Mouse (Mus musculus): ENCODE measurements around the gene Gm44790.
"Not testable (repeated sequence)": the region's sequence is repeated elsewhere in the genome, so short reads cannot be mapped to it uniquely, and the experiment has no call there.

The Gm44790 gene

DNA sequence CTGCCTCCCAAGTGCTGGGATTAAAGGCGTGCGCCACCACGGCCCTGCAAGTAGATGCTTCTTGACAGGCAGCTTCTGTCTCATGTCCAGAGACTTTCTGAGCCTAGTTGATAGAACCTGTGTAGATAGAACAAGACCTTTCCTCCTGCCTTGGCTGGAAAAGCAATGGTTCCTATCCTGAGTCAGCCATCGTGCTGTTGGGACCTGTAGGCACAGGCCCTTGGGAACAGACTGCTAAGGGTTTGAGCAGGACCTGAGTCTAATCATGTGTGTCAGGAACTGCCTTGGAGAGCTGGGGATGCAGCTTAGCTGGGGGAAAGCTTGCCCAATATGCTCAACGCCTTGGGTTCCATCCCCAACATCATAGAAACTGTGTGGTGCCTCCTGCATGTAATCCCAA, 47.6 kb downstream of the Gm44790 start:
- DNase-seq (ENCODE audit: low spot score in 2 of 2): no peak

DNA sequence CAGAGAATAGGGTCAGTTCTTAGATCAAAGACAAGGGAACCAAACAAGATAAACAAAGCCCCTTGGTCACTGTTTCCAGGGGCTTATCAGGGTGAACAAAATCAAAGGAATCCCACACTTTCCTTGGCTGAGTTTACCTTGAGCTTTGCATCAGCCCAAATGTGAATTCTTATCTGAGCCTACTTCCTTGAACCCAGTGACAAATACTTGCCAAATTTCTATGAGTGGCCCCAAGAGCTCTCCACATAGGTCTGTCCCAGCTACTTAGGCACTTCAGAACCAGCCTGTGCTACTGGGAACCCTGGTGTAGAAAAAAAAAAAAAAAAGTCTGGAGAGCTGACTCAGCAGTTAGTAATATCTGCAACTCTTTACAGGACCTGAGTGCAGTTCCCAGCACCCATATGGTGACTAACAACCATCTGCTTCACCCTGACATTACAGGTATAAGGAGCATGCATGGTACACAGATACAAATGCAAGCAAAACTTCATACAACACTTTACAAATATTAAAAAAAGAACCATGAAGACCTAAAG, 48.3 kb downstream of the Gm44790 start:
- no peak for DNase-seq (ENCODE audit: low spot score in 2 of 2)

DNA sequence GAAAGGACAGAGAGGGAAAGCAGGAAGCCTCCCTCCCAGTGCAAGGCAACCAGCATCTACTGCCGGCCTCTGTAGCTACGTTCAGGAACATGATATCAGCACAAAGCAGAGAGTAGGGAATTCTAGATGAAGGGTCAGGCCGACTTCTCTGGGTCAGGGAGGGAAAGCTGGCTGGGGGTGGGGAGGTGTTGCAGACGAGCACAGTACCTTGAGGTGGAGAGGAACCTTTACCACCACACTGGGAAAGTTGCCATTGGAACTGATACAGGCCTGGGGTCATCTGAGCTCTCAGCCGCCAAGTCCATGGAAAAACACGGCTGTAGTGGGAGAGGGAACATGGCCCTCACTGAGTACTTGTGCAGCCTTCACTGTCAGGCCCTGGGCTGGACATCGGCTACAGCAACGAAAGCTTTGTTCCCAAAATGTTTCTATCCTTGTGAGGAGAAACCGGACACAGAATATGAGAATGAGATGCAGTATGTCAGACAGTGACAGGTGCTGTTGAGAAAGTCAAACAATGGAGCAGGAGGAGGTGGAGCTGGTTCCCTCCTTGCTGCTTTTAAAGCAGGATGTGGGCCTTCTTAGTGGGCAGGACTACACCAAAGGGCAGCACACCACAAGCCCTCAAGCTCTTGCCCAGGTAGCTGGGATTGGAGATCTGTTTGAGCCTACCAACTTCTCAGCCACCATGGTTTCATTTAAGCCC, 49.2 kb downstream of the Gm44790 start:
- no peak for DNase-seq (ENCODE audit: low spot score in 2 of 2)

DNA sequence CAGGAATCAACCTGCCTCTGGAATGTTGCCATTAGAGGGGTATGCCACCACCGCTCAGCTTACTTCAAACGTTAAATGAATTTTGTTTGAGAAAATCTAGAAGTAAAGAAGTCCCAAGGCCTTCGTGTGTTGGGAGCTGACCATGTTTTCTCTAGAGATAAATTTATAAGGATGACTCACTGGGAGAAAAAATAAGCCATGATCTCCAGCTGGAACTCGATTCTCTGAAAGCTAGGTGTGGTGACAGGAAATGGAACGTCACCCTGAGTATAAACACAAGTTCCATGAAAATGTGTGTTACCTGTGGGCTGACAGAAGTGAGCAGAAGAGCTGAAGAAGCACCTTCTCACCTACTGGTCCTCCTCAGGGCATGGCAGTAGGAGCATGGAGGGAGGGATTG, 50.5 kb downstream of the Gm44790 start:
- no peak for DNase-seq (ENCODE audit: low spot score in 2 of 2)

DNA sequence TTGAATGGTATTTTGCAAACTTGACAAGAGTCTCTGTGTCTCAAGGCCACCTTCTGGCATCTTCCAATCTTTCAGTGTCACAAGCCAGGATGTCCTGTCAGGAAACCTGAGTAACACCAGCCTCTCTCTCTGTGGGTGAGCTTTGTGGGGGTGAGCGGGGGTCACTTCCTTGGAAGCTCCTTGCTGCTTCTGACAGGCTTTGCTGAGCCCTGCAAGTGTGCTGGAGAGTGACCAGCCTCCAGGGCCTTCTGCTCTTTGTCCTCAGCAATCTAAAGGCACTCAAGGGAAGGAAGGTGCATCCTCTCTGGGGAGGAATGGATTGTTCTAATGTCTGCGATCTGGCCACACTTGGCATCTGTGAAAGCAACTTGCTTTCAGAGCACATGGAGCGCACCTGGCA, 52.9 kb downstream of the Gm44790 start:
- DNase-seq (ENCODE audit: low spot score in 2 of 2): no peak

DNA sequence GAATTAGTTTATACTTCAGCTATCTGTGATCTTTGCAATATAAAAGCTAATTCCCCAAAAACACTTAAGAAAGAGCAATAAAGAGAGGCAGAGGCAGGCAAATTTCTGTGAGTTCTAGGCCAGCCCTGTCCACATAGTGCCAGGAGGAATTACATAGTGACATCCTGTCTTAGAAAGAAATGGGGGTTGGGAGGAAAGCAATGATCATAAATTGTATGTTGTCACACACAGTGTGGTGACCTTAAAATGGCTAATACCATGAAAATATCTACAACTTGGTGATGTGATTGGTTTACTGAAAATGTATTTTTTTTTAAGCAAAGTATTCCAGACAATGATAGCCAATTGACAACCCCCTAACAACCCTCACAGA, 53.3 kb downstream of the Gm44790 start:
- DNase-seq (ENCODE audit: low spot score in 2 of 2): no peak

DNA sequence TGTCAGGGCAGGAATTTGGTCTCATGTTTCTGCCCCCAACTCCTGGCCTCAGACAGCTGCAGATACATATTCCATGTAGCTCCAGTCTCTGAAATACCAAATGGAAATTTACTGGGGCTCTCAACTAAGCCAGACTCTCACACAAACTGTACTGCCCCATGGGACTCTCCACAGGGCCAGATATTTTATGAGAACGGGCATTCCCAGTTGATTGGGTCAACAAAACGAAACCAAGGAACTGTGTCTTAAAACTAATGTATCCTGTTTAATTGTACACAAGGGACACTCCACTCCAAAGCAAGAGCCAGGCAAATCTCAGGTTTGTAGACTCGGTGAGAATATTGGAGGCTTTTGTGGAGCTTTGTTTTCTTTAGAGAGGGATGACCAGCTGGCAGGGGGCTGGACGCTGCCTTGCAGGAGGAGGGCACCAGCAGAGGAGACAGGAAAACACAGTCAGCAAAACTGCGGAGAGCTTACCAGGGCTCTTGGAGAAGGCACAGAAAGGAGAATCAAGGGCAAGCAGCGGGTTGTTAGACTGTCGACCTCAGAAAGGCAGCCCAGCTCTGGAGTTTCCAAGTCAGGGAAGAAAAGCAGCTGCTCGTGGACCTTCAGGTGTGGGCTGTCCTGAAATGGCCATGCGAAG, 53.9 kb downstream of the Gm44790 start:
- no peak for DNase-seq (ENCODE audit: low spot score in 2 of 2)

DNA sequence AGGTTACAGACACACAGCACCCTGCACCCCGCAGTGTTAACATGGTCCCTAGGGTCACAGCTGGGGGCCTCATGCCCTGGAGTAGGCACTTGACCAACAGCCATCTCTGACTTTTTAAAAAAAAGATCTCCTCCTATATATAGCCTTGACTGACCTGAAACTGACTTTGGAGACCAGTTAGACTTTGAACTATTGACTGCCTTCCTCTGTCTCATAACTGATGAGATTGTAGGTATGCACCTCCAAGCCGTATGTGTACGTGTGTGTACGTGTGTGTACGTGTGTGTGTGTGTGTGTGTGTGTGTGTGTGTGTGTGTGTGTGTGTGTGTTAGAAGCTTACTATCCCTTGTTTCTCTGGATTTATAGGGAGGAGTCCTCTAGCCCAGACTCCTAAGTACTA, 55.4 kb downstream of the Gm44790 start:
- no peak for DNase-seq (ENCODE audit: low spot score in 2 of 2)

DNA sequence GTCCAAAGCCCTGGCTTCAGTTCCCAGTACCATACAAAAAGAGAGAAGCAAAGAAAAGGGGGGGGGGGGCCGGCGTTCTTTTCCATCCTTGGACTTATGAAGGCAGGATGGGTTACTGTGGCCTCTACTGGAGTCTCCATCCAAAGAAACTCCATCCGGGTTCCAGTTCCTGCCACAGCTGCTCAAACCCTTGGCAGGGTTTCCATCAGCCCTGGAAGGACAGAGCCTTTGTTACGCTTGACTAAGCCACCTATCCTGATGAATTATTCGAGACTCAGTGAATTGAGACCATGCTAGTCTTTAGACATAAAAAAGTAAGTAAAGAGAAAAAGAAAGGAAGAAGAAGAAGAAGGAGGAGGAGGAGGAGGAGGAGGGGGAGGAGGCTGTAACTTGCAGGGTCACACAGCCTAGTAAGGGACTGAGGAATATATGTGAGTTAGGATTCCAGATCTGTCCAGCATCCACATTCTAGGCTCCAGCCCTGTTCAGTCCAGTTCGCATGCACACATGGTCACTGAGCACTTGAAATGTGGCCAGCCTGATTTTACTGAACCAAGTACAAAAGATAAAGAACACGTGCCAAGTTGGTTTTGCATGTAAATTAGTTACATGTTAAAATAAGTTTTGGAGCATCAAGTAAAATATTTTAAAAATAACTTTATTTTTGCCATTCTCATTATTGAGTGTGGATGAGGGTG, 59.6 kb downstream of the Gm44790 start:
- no peak for DNase-seq (ENCODE audit: low spot score in 2 of 2)

DNA sequence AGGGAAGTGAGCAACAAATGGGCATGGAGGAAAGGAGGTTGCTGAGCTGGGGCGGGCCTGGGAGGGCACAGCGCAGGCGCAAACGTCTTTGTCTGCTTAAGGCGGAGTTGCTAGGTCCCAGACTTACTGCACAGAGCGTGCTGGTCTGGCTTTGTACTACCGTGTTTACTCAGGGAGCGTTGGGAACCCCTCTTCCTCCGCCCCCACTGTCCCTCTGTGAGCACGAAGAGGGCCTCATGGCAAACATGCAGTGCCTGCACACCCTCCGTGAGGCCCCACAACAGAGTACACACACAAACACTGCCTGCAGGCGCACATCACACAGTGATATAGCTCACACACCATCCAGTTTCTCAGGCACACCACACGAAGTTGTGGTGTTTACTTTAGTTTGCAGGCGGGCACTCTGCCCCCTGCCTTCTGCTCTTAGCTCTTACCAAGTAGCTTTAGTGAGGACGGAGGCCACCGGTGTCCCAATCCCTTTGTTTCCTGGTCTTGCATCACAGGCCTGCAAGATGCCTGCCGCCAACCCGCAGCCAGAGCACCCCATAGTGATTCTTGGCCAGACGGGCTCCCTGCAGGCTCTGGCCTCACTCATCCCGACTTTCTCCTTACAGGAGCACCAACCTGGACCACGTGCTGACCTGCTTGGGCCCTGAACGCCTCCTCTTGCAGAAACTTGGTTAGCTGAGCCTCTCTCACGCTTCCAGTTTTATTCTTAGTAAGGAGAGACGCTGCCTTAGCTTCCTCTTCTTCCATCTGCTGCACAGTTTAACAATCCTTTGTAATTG, 61.1 kb downstream of the Gm44790 start:
- peak; percentile 82 to 87 for DNase-seq (ENCODE audit: low spot score in 2 of 2)

DNA sequence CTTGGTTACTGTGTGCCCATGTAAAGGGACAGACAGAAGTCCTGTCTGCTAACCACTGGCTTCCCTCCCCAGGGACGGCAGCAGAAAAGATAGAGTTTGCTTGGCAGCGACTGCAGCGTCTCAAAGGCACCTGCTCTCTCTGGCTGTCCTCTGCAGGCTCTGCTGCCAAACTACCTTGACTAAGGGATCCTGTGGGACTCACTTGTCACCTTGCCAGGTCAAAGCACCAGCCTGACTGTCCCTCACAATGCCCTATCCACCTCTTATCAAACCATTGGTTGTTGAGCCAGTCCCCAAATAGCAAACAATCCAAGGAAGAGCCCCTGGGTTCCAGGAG, 61.7 kb downstream of the Gm44790 start:
- peak in 1 of 2 experiments; percentile 24 for DNase-seq (ENCODE audit: low spot score in 2 of 2)

DNA sequence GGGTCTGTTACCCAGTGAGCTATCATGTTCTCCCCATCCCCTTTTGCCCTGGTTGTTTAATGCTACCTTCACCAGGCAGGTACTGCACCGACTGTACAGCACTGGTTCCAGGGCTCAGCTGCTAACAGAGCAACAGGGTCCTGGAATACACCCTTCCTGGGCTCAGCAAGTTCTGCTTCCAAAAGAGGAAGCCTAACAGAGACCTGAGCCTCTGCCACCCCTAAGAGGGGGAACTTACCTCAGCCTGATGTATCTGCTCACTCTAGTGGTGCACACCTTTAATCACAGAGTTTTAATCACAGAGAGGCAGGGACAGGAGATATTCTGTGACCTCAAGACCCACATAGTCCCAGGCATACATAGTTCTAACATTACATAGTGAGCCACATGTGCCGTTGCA, 63.5 kb downstream of the Gm44790 start:
- no peak for DNase-seq (ENCODE audit: low spot score in 2 of 2)

DNA sequence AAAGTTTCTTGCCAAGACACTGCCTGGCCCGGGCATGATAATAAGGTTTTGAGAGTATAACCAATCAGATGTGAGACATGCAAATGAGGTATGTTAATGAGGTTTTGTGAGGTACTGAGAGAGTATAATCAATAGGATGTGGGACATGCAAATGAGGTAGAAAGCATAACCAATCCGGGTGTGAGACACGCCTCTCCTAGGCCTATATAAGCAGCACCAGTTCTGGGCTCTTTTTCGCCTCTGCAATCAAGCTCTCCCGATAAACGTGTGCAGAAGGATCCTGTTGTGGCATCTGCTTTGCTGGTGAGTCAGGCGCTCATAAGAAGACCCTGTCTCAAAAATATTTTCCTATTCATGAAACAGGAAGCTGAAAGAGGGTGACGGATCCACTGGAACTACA, 64.0 kb downstream of the Gm44790 start:
- not testable (repeated sequence) for DNase-seq (ENCODE audit: low spot score in 2 of 2)

DNA sequence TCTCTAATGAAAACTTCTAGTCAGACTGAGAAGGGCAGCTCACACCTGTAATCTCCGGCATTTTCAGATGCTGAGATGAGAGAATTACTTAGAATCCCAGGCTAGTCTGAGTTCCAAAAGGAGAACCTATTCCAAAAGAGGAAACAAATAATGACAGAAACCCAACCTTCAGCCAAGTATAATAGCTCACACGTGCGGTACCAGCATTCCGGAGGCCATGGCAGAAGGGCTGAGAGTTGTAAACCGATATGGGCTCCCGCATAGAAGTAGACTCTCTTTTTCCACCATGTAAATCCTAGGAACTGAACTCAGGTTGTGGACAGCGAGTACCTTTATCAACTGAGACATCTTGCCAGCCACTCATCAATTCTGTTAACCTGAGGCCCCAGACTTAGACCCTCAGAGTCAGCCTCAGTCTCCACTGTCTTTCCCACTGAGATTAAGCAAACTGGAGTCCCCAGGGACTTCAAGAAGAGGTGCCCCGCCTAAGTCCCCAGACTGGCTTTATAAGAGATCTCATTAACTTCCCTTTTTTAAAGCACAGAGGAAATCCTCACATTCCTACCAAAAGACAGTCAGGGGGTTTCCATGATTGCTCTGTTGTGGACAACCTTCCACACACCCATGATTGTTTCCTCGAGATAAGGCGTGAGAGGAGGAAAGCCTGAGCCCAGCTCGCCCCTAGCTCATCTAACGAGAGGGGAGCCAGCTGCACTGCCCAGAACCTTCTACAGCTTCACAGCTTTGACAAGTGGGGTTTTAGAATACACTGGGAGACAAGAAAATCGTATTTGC, 67.2 kb downstream of the Gm44790 start:
- DNase-seq (ENCODE audit: low spot score in 2 of 2): no peak

DNA sequence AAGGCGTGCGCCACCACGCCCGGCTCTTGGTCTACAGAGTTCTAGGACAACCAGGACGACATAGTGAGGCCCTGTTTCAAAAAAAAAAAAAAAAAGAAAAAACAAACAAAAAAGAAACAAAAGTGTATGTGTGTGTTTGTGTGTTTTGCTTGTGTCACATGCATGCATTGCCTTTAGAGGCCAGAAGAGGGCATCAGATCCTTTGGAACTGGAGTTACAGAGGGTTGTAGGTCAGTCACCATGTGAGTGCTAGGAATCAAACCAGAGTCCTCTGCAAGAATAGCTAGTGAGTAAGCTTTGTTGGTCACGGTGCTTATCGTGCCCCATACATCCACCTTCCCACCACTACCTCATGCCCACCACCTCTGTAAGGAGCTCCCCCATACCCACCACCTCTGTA, 68.3 kb downstream of the Gm44790 start:
- DNase-seq (ENCODE audit: low spot score in 2 of 2): no peak
